Mouse (Mus musculus) limb, embryonic 11.5 days (tissue): ENCODE data around the gene 1600002K03Rik. TPM values are rescaled to one million over a fixed set of nuclear protein-coding genes. Genes with fewer than 3 reads are reported as not detected.

Experiments used
- ATAC-seq: fragments of 200-750 bp; cut with Nextera tagmentation; 2 replicates; pipeline ENCODE4 v1.8.0; 2017; ENCODE audit warnings: low read depth; ENCODE audit not compliant: insufficient number of reproducible peaks, low FRiP score, low TSS enrichment
- DNase-seq: peaks from one replicate; pipeline ENCODE4 v3.0.0-alpha.2; 2015; ENCODE audit warnings: low spot score
- H3K27ac ChIP-seq: fragments of 300-500 bp; sonication (generic); replicated peaks from 2 replicates; pipeline ENCODE4 v1.5.1; 2014; ENCODE audit warnings: low read depth, mild to moderate bottlenecking, low read length
- H3K27me3 ChIP-seq: fragments of 300-500 bp; sonication (generic); 2 replicates; pipeline ENCODE4 v1.6.1; 2014; ENCODE audit warnings: mild to moderate bottlenecking, low read length, mixed read lengths; ENCODE audit not compliant: control insufficient read depth, insufficient read depth
- H3K36me3 ChIP-seq: fragments of 300-500 bp; sonication (generic); 2 replicates; pipeline ENCODE4 v1.6.1; 2014; ENCODE audit warnings: mild to moderate bottlenecking, low read length, moderate library complexity, mixed read lengths; ENCODE audit not compliant: control insufficient read depth, insufficient read depth
- H3K4me1 ChIP-seq: fragments of 300-500 bp; sonication (generic); 2 replicates; pipeline ENCODE4 v1.6.1; 2014; ENCODE audit warnings: low read length, mixed read lengths; ENCODE audit not compliant: control insufficient read depth, insufficient read depth
- H3K4me2 ChIP-seq: fragments of 300-500 bp; sonication (generic); 2 replicates; pipeline ENCODE4 v1.6.1; 2014; ENCODE audit warnings: low read depth, mild to moderate bottlenecking, moderate library complexity; ENCODE audit not compliant: severe bottlenecking
- H3K4me3 ChIP-seq: fragments of 300-500 bp; sonication (generic); 2 replicates; pipeline ENCODE4 v1.5.1; 2014; ENCODE audit warnings: low read depth, low read length
- H3K9ac ChIP-seq: fragments of 300-500 bp; sonication (generic); 2 replicates; pipeline ENCODE4 v1.6.1; 2014; ENCODE audit warnings: mild to moderate bottlenecking, low read length
- H3K9me3 ChIP-seq: fragments of 300-500 bp; sonication (generic); 2 replicates; pipeline ENCODE4 v1.6.1; 2016; ENCODE audit warnings: low read length; ENCODE audit not compliant: control insufficient read depth
- WGBS: fragments of 180-500 bp; shearing (Covaris S2); extraction: QIAGEN DNeasy Blood & Tissue Kit; methylation state at CpG from one replicate; pipeline ENCODE4 v1.1.7; 2014; 5-methylcytosine and 5-hydroxymethylcytosine counted together
- polyA plus RNA-seq: library from polyadenylated mRNA; unstranded; fragments of >200 nt; fragmentation: Nextera tagmentation; extraction: Ambion mirVana; gene quantifications from 2 replicates; pipeline ENCODE4 v1.2.1, GENCODE M21; 2014

1600002K03Rik gene
- polyA plus RNA-seq, 1 experiment from 2014 or later, result 5.9 TPM

DNA sequence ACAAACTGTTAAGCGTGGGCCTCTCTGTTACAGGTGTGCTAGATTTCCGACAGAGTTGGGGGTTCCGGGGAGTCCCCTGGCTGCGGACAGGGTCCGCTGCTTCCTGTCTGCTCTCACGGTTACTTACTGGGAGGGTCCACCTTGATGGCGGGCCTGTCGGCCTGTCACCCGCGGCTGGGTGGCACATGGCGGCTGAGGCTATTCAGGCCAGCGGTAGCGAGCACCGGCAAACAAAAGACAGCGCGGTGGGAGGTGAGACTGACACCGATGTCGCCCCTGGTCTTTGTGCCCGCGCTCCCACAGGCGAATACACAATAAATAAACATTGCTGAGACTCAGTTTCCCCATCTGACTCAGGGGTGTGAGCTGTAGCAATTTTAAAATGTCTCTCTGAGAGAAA, 17.3 kb downstream of the 1600002K03Rik start:
- H3K4me1 ChIP-seq, result peaks cover 20% of the 10 kb centered on the region
- H3K36me3 ChIP-seq, result peaks cover 12% of the 10 kb centered on the region
- peak; percentile 55 for DNase-seq
- ATAC-seq, result no peak
- H3K4me2 ChIP-seq, result peak overlapping the region; percentile 70
- H3K9me3 ChIP-seq, result no peaks in the 10 kb centered on the region
- H3K27me3 ChIP-seq, result peaks cover 26% of the 10 kb centered on the region
- 4% methylated on average over 21 of the region's 21 CpGs for WGBS
- H3K27ac ChIP-seq, result no peak overlapping the region
- peak overlapping the region; percentile 36 for H3K4me3 ChIP-seq
- H3K9ac ChIP-seq, result peak overlapping the region; percentile 66

DNA sequence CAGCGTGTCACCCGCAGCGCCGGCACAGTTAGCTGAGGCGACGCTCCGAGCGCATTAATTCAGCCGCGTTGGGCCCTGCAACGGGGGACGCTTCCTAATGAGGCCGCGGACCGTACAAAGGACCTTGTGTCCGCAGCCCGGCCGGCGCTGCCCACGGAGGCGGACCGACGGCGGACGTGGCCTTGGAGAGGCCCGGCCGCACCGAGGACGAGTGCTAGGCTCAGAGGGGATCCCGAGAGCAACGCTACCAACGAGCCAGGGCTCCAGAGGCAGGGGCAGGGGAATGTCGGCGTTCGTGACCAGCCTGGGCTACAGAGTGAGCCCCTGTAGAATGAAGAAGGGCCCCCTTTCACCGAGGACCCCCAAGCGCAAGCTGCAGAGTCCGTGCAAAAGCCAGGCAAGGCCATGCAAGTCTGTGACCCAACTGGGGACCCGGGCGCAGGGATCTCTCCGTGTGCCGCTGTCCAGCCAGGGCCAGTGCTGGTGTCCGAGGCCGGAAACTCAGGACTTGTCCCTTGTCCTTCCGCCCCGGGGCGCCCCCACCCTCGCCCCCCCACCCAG, 17.8 kb downstream of the 1600002K03Rik start:
- peak overlapping the region; percentile 66 for H3K9ac ChIP-seq
- H3K4me3 ChIP-seq, result peak overlapping the region; percentile 36
- DNase-seq (peak; percentile 71), ATAC-seq (no peak)
- no peak overlapping the region for H3K27ac ChIP-seq
- H3K27me3 ChIP-seq, result peaks cover 26% of the 10 kb centered on the region
- no peaks in the 10 kb centered on the region for H3K9me3 ChIP-seq
- peaks cover 12% of the 10 kb centered on the region for H3K36me3 ChIP-seq
- WGBS, result under 1% methylated on average over 48 of the region's 48 CpGs
- H3K4me1 ChIP-seq, result peaks cover 18% of the 10 kb centered on the region
- H3K4me2 ChIP-seq, result peak overlapping the region; percentile 70

DNA sequence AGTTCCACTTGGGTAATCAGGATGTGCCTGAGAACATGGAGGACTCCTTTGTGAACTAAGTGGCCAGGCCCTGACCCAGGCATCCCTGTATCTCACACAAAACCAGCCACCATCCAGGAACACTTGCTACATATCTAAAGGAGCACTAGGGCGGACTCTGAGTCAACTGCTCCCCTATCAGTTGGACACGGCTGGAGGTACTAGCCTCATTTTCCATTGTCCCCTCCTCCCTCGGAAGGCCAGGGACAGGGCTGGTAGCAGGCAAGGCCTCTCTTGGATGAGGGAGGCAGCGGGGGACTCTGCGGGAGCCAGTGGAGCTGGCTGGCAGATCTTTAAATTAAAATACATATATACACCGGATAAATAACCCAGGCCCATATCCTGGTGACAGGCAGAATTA, 21.2 kb downstream of the 1600002K03Rik start:
- no peak overlapping the region for H3K4me3 ChIP-seq
- no peak overlapping the region for H3K9ac ChIP-seq
- H3K27ac ChIP-seq, result no peak overlapping the region
- no peak for DNase-seq
- H3K4me2 ChIP-seq, result no peak overlapping the region
- ATAC-seq, result no peak
- peaks cover 22% of the 10 kb centered on the region for H3K27me3 ChIP-seq
- peaks cover 15% of the 10 kb centered on the region for H3K4me1 ChIP-seq
- WGBS, result 85% methylated on average over 6 of the region's 6 CpGs
- peaks cover 2% of the 10 kb centered on the region; the same call in 1 of the 2 replicates for H3K36me3 ChIP-seq
- no peaks in the 10 kb centered on the region for H3K9me3 ChIP-seq

DNA sequence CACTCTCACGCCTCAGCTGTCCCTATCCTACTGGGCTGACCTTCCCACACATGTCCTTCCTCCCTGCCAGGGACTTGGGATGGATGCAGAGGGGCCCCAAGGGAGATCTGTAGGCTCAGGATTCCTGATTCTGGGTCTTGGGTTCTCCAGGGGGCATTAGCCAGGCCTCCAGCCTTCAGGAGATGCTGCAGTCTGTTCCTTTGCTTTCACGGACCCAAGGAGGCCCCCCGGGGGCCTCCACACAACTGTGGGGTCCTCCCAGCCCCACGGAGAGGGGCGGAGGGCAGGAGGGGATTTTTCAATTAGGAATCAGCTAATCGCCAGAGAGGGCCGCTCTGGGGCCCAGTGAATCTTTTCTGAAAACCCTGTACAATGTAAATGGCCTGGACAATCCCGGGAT, 21.7 kb downstream of the 1600002K03Rik start:
- Histone ChIP-seq H3K36me3 (no peaks in the 10 kb centered on the region), H3K27ac (no peak overlapping the region), H3K4me1 (peaks cover 15% of the 10 kb centered on the region), H3K4me2 (no peak overlapping the region), H3K9ac (no peak overlapping the region), H3K27me3 (peaks cover 18% of the 10 kb centered on the region), H3K9me3 (no peaks in the 10 kb centered on the region), H3K4me3 (no peak overlapping the region)
- ATAC-seq (no peak), DNase-seq (no peak)
- 60% methylated on average over 8 of the region's 8 CpGs for WGBS

DNA sequence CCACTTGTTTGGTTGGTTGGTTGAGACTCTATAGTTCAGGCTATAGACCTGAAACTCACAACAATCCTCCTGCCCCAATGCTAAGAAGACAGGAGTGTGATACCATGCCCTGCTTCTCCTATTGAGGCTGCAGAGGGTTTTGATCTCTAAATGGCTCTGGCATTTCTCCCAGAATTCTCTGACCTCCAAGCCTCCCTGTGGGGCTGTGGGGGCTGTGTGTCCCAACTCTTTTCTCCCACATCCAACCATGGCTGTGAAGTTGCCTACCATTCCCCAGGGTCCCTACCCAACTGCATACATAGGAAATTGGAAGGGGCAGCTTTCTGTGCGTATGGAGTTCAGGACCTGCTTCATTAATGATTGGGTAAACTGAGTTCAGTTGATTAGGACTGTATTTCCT, 23.4 kb downstream of the 1600002K03Rik start:
- DNase-seq (no peak), ATAC-seq (no peak)
- no peak overlapping the region for H3K9ac ChIP-seq
- no peak overlapping the region for H3K27ac ChIP-seq
- 91% methylated on average over 1 of the region's 1 CpGs for WGBS
- no peaks in the 10 kb centered on the region for H3K9me3 ChIP-seq
- H3K4me1 ChIP-seq, result peaks cover 2% of the 10 kb centered on the region; the same call in 1 of the 2 replicates
- H3K4me2 ChIP-seq, result no peak overlapping the region
- 0 out of 2 replicates have a peak, but pooled peaks cover 3% of the 10 kb centered on the region for H3K27me3 ChIP-seq
- no peak overlapping the region for H3K4me3 ChIP-seq
- H3K36me3 ChIP-seq, result no peaks in the 10 kb centered on the region

DNA sequence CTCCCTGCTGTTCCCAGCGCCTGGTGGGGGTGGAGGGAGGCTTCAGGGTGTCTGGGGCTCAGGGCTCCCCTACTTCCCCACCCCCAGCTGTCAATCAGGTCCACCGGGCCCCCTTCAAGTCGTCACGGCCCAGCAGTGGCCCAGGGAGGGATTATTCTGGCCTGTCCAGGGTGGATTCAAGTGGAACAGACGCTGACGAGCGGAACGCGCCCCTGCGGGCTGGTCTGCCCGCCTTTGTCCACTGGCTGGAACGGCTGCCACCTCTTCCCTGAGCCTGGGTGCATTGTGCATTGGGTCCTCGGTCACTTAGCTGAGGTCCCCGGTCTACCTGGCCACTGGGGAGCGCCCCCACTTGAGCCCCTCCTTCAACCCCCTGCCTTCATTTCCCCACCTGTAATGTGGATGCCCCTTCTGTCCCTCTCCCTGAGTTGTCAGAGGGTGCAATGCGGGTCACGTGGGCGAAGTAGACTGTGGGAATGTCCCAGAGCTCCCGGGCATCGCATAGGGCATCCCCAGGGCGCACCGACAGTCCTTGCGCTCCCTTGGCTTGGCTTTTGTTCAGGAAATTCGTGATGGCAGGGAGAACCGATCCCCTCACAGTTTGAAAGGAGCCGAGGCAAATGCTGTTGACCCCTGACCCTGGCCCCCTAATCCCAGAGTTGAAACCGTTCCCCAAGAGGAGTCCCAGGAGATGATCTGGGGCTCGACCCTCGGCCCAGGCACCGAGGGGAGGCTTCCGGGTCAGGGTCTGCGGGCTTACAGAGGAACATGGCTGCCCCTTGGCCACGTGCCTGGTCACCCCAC, 24.2 kb downstream of the 1600002K03Rik start:
- Histone ChIP-seq H3K4me2 (no peak overlapping the region), H3K4me1 (peaks cover 2% of the 10 kb centered on the region; the same call in 1 of the 2 replicates), H3K27ac (no peak overlapping the region), H3K27me3 (no peaks in the 10 kb centered on the region), H3K9ac (no peak overlapping the region), H3K9me3 (no peaks in the 10 kb centered on the region), H3K36me3 (no peaks in the 10 kb centered on the region), H3K4me3 (no peak overlapping the region)
- DNase-seq (no peak), ATAC-seq (no peak)
- 77% methylated on average over 33 of the region's 33 CpGs for whole genome bisulfite sequencing

DNA sequence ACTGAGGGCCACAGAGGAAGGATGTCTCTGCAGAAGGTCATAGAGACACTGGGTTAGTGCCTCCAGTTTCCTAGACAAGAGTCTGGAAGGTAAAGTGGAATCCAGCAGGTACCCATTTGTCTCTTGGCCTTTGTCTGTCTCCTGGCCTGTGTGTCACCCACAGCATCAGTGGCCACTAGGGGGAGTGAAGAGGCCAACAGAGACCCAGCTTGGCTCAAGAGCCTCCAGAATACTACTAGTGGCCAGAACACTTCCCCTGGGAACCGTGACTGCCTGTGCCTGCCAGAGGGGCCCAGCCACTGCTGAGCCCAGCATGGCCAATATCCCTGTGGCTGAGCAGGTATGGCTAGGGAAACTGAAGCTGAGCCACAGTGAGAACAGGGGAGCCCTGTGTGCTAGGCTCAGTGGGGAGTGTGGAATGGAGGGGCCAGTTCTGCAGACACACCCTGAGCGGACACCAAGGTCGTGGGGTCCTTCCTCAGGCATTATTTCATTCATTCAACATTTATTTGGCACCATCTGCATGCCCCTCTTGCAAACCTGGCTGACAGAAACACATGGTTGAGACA, 26.8 kb downstream of the 1600002K03Rik start:
- H3K36me3 ChIP-seq, result no peaks in the 10 kb centered on the region
- H3K9ac ChIP-seq, result no peak overlapping the region
- no peak overlapping the region for H3K27ac ChIP-seq
- no peak overlapping the region for H3K4me3 ChIP-seq
- 53% methylated on average over 3 of the region's 3 CpGs for WGBS
- no peaks in the 10 kb centered on the region for H3K27me3 ChIP-seq
- peak; percentile 84 for ATAC-seq
- peaks cover 2% of the 10 kb centered on the region; the same call in 1 of the 2 replicates for H3K4me1 ChIP-seq
- no peak overlapping the region for H3K4me2 ChIP-seq
- H3K9me3 ChIP-seq, result no peaks in the 10 kb centered on the region
- peak; percentile 88 for DNase-seq

DNA sequence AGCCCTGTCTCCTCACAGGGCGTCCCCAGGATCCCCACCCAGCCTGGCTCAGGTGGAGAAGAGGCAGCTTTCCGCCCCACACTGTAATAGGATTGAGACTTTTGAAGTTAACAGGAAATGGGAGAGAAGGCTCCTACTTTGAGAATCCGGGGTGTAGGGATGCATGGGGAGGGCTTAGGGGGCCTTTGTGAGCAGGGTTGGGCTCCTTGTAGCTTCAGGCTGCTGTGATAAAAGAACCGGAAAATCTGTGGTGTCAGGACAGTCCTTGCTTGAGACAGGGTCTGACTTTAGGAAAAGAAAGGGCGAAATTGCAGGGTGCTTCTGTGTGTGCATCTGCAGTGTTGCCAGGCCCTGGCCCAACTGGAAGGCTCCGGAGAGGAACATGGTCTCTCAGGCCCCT, 27.7 kb downstream of the 1600002K03Rik start:
- DNase-seq (no peak), ATAC-seq (no peak)
- H3K9ac ChIP-seq, result no peak overlapping the region
- WGBS, result 82% methylated on average over 6 of the region's 6 CpGs
- H3K27ac ChIP-seq, result no peak overlapping the region
- no peaks in the 10 kb centered on the region for H3K9me3 ChIP-seq
- peaks cover 2% of the 10 kb centered on the region; the same call in 1 of the 2 replicates for H3K4me1 ChIP-seq
- H3K4me2 ChIP-seq, result no peak overlapping the region
- no peaks in the 10 kb centered on the region for H3K27me3 ChIP-seq
- no peak overlapping the region for H3K4me3 ChIP-seq
- H3K36me3 ChIP-seq, result no peaks in the 10 kb centered on the region
